Mouse (Mus musculus): Measurements from ENCODE around the gene Dach1. TPM values are rescaled to one million over a fixed set of nuclear protein-coding genes. Genes with fewer than 3 reads are reported as not detected.

The Dach1 gene
- polyA plus RNA-seq, 1 experiment from 2014 or later: 9.4 TPM

DNA sequence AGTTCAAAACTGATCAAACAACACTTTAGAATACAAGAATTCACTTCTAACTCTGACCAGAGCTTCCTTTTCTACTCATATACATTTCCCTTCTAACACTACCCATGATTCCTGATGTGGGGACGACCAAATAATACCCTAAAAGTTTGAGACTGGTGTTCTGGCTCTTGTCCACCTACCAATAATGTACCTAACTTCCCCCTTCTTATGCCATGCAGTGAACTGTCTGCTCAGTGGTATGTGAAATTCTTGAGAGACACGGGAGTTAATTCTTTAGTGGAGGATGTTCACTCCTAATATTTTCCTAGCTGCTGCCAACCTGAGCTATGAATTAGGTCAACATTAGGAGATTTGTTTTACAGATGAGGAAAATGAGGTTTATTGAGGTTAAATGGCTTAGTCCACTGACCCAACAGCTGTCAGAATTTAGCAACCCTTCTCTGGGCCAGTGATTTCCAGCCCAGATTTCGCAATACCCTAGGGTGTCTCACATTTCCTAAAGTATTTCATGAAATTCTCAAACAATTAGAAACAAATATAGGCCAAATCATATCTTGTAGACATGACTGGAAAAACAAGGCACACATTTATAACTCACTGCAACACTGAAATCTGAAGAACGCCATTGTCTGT, 102.2 kb downstream of the Dach1 start:
- H3K4me1 ChIP-seq: peaks cover 46% of the 10 kb centered on the region
- H3K4me3 ChIP-seq: no peak overlapping the region
- no peaks in the 10 kb centered on the region for H3K27me3 ChIP-seq (replicated peaks; ENCODE audit: low read depth, poor library complexity, severe bottlenecking)
- no peaks in the 10 kb centered on the region for H3K36me3 ChIP-seq (replicated peaks)
- DNase-seq (ENCODE audit: low spot score): no peak
- H3K9me3 ChIP-seq: no peaks in the 10 kb centered on the region
- 59% methylated on average over 4 of the region's 4 CpGs for WGBS
- H3K27ac ChIP-seq (replicated peaks): no peak overlapping the region

DNA sequence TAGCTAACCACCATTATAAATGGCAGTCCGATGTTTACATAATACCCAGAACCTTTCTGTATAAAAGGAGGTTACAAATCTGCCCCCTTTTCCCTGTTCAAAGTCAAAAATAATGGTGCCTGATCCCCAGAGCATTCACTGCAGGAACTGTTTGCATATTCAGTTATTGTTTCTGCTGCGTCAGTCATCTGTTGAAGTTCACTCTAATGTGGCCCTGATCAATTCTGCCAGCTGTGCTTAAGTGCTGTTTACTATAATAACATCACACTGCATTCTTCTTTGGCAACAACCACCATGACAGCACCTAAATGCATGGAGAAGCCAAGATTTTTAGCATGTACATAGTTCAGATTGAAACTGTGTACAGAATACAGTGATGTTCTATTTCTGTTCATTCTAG, 105.4 kb downstream of the Dach1 start:
- 52% methylated on average over 2 of the region's 2 CpGs for WGBS
- H3K27ac ChIP-seq (replicated peaks): no peak overlapping the region
- H3K4me1 ChIP-seq: peaks cover 28% of the 10 kb centered on the region
- H3K9me3 ChIP-seq: no peaks in the 10 kb centered on the region
- no peaks in the 10 kb centered on the region for H3K36me3 ChIP-seq (replicated peaks)
- H3K27me3 ChIP-seq (replicated peaks; ENCODE audit: low read depth, poor library complexity, severe bottlenecking): no peaks in the 10 kb centered on the region
- DNase-seq (ENCODE audit: low spot score): no peak
- H3K4me3 ChIP-seq: no peak overlapping the region

DNA sequence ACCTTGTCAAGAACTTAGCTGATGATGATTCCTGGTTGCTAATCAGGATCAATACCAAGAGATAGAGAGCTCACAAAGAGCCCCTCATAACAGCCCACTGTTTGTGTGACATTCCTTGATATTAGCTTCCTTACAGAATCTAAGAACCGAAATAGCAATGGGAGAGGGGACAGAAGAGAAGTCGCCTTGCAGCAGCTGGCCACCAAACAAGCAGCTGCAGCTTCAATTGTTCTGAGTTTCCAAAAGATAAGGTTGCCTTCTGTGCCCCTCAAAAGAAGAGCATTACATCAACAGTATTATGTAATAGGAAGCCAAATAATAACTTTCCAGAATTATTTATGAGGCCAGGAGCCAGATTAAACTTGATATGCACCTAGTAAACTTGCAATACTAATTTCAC, 120.2 kb downstream of the Dach1 start:
- 39% methylated on average over 2 of the region's 2 CpGs for WGBS

DNA sequence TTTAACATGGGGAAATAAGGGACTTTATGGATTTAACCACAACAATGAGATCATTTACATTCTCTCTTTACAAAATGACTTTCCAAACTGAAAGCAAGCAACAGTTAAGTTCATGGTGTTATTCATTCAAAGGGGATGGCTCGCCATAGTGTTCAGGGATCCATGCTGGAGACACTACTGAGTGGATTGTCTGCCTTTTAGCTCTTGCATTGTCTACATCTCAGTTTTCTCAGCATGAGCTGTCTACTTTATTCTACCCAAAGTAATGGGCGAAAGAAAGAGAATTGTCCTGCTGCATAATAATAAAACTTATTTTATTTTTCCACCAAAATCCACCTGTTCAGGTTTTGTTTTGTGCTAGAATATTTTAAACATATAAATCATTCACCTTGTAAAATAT, 121.2 kb downstream of the Dach1 start:
- H3K4me1 ChIP-seq: peaks cover 11% of the 10 kb centered on the region
- no peak for DNase-seq (ENCODE audit: low spot score)
- no peaks in the 10 kb centered on the region for H3K27me3 ChIP-seq (replicated peaks; ENCODE audit: low read depth, poor library complexity, severe bottlenecking)

More for the DNA sequence above, 120.2 kb downstream of the Dach1 start:
- 0 out of 2 replicates have a peak, but pooled peaks cover 3% of the 10 kb centered on the region for H3K36me3 ChIP-seq (replicated peaks)
- DNase-seq (ENCODE audit: low spot score): no peak
- H3K27me3 ChIP-seq (replicated peaks; ENCODE audit: low read depth, poor library complexity, severe bottlenecking): no peaks in the 10 kb centered on the region
- H3K9me3 ChIP-seq: no peaks in the 10 kb centered on the region
- no peak overlapping the region for H3K4me3 ChIP-seq
- H3K27ac ChIP-seq (replicated peaks): no peak overlapping the region
- H3K4me1 ChIP-seq: peaks cover 11% of the 10 kb centered on the region

DNA sequence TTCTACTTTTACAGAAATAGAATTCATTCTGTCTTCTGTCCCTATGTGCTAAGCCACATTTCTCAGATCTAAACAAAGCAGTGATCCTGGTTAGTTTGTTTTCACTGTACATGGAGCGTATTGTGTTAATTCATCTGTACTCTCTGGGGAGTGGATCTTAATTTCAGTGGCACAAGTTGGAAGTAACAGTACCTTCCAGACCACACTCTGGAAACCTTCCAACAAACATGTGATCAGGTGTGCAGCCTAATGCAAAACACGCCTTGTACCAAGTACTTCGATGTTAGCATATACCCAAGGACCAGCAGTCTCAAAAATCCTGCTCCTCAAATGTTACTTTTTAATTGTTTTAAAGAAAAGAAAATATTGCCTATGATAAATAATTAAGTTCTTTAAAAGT, 121.9 kb downstream of the Dach1 start:
- no peak for DNase-seq (ENCODE audit: low spot score)
- Histone ChIP-seq H3K27ac (replicated peaks) (no peak overlapping the region), H3K4me1 (peaks cover 11% of the 10 kb centered on the region), H3K9me3 (no peaks in the 10 kb centered on the region), H3K36me3 (replicated peaks) (no peaks in the 10 kb centered on the region), H3K4me3 (no peak overlapping the region), H3K27me3 (replicated peaks; ENCODE audit: low read depth, poor library complexity, severe bottlenecking) (no peaks in the 10 kb centered on the region)
- WGBS: 65% methylated on average over 3 of the region's 3 CpGs

More for the DNA sequence above, 121.2 kb downstream of the Dach1 start:
- Histone ChIP-seq H3K9me3 (no peaks in the 10 kb centered on the region), H3K27ac (replicated peaks) (no peak overlapping the region), H3K4me3 (no peak overlapping the region), H3K36me3 (replicated peaks) (no peaks in the 10 kb centered on the region)
- WGBS: 68% methylated on average over 2 of the region's 2 CpGs

DNA sequence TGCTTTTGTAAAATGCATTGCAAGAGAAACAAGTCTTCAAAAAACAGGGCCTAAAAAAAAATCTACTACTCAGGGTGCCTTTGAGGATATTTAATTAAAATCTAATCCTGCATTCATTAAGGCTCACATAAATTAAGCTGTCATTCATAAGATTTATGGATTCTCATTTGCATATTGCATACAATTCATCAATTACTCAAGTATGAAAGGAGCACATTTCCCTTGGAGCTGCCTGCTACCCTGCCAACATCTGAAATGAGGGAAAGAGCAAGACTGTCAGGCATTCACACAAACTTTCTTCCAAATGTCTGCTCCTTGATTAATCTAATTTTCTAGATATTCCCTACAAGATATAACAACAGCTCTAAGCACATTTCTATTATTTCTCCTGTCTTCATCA, 122.6 kb downstream of the Dach1 start:
- no peaks in the 10 kb centered on the region for H3K9me3 ChIP-seq
- DNase-seq (ENCODE audit: low spot score): no peak
- no peaks in the 10 kb centered on the region for H3K27me3 ChIP-seq (replicated peaks; ENCODE audit: low read depth, poor library complexity, severe bottlenecking)
- no peak overlapping the region for H3K4me3 ChIP-seq
- no peaks in the 10 kb centered on the region for H3K36me3 ChIP-seq (replicated peaks)
- H3K4me1 ChIP-seq: peaks cover 11% of the 10 kb centered on the region
- H3K27ac ChIP-seq (replicated peaks): no peak overlapping the region

DNA sequence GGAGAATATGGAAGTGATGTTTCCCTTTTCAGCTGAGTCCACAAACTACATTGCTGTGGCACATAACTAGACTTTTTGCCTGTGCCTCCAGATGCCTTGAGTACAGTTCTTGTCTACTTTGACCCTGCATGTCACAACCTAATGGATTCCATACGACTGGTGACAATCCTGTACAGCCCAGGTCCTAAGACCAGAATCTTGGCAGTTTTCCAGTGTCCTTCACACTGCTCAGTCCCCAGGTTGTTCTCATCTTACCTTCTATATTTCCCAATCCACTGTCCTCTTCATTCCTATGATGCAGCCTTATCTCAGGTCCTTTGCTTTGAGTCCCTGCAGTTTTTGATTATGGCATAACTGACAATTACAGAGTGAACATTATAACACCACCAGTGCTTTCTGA, 131.0 kb downstream of the Dach1 start:
- no peaks in the 10 kb centered on the region for H3K36me3 ChIP-seq (replicated peaks)
- peaks cover 18% of the 10 kb centered on the region for H3K4me1 ChIP-seq
- 21% methylated on average over 1 of the region's 1 CpGs for WGBS
- peak; percentile 32 for DNase-seq (ENCODE audit: low spot score)
- H3K9me3 ChIP-seq: no peaks in the 10 kb centered on the region
- H3K4me3 ChIP-seq: no peak overlapping the region
- no peak overlapping the region for H3K27ac ChIP-seq (replicated peaks)
- H3K27me3 ChIP-seq (replicated peaks; ENCODE audit: low read depth, poor library complexity, severe bottlenecking): no peaks in the 10 kb centered on the region

DNA sequence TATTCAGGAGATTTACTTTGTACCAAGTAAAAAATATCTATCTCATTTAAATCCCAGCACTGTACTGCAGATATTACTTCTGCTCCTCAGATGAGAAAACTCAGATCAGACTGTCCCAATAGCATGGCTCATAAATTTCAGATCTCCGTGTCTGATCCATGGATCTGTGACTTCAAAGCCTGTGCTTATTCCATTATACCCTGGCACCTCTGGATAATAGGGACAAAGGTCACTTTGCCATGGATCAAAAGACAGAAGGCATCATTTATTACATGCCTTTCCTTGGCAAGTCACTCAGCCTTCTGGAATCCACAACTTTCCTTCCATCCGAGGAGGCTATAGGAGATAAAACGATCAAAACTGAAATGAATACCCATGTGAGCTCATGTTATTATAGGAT, 132.4 kb downstream of the Dach1 start:
- H3K4me1 ChIP-seq: peaks cover 18% of the 10 kb centered on the region
- H3K9me3 ChIP-seq: no peaks in the 10 kb centered on the region
- H3K27ac ChIP-seq (replicated peaks): no peak overlapping the region
- H3K4me3 ChIP-seq: no peak overlapping the region
- no peaks in the 10 kb centered on the region for H3K36me3 ChIP-seq (replicated peaks)
- no peaks in the 10 kb centered on the region for H3K27me3 ChIP-seq (replicated peaks; ENCODE audit: low read depth, poor library complexity, severe bottlenecking)
- no peak for DNase-seq (ENCODE audit: low spot score)
- WGBS: 55% methylated on average over 3 of the region's 3 CpGs

DNA sequence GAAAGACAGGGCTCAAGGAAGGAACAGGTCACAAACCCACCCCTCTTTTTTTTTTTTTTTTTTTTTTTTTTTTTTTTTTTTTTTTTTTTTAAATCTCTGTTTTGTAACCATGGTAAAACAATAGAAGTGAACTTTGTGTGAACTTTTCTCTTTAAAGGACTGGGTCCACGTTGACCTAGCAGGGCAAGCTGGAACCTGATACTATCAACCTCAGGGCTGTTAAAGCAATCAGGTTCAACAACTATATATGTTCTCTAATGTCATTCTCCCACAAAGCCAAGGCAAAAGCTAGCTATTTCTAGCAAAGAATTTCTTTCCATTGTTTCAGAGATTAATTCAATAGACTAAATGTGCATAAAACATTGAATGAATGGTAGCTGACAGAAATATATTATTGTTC, 134.3 kb downstream of the Dach1 start:
- Histone ChIP-seq H3K36me3 (replicated peaks) (no peaks in the 10 kb centered on the region), H3K27me3 (replicated peaks; ENCODE audit: low read depth, poor library complexity, severe bottlenecking) (no peaks in the 10 kb centered on the region), H3K4me1 (peaks cover 18% of the 10 kb centered on the region), H3K9me3 (no peaks in the 10 kb centered on the region), H3K27ac (replicated peaks) (no peak overlapping the region), H3K4me3 (no peak overlapping the region)
- DNase-seq (ENCODE audit: low spot score): peak; percentile 40
- 0% methylated on average over 1 of the region's 1 CpGs for WGBS

DNA sequence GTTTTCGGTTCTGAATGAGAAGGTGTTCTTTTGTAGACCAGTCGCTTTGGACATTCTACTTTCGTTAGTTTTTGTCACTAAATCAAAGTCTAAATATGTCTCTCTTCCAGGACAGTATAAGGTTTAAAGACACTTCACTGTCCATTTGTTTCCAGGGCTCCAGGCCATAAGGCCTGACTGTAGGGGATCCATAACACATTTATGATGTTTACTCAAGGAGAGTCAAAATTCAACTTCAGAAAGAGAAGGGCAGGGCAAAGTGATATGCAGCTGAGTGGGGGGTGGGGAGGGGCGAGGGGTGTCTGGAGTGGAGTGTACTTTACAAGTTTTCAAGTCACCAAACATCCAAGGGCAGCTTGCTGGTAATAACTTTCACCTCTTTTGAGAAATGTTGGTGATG, 146.0 kb downstream of the Dach1 start:
- H3K9me3 ChIP-seq: no peaks in the 10 kb centered on the region
- H3K27ac ChIP-seq (replicated peaks): no peak overlapping the region
- no peaks in the 10 kb centered on the region for H3K27me3 ChIP-seq (replicated peaks; ENCODE audit: low read depth, poor library complexity, severe bottlenecking)
- no peaks in the 10 kb centered on the region for H3K36me3 ChIP-seq (replicated peaks)
- WGBS: 83% methylated on average over 4 of the region's 4 CpGs
- no peak overlapping the region for H3K4me3 ChIP-seq
- no peak for DNase-seq (ENCODE audit: low spot score)
- H3K4me1 ChIP-seq: peaks cover 15% of the 10 kb centered on the region

DNA sequence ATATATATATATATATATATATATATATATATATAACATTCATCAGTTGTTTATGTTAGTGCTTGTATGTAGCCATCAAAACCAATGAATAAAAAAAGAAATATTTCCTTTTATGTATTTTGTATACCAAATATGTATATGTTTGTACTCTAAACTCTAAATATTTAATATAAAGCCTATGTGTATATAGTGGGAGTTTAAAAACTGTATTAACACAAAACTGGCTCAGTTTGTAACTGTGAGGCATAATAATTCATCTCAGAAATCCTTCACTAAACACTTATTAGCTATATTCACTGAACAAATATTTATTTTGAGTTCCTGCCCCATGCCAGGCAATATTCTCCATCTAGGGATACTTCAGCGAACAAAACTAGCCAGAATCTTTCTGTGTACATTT, 155.5 kb downstream of the Dach1 start:
- no peak overlapping the region for H3K4me3 ChIP-seq
- H3K27me3 ChIP-seq (replicated peaks; ENCODE audit: low read depth, poor library complexity, severe bottlenecking): no peaks in the 10 kb centered on the region
- DNase-seq (ENCODE audit: low spot score): no peak
- no peaks in the 10 kb centered on the region for H3K4me1 ChIP-seq
- no peaks in the 10 kb centered on the region for H3K9me3 ChIP-seq
- H3K27ac ChIP-seq (replicated peaks): no peak overlapping the region
- H3K36me3 ChIP-seq (replicated peaks): peaks cover 10% of the 10 kb centered on the region
- 94% methylated on average over 1 of the region's 1 CpGs for WGBS

DNA sequence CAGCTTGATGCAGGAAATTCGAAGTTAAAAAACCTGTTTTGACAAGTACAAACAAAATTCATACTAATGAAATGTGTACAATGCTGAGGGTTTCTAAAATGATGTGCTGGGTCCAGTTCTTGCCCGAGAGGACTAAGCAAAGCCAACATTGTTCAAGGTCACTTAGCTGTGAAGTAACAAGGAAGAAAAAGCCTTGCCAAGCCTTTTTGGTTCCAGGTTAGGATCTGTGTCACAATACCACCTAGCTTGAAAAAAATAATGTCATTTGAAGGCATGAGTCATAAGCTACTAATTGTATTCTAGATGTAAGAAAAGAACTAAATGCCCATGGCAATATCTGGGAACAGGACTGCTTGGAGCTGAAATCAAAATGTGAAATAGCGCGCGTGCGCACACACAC, 161.1 kb downstream of the Dach1 start:
- WGBS: 89% methylated on average over 6 of the region's 6 CpGs
- Histone ChIP-seq H3K9me3 (no peaks in the 10 kb centered on the region), H3K27me3 (replicated peaks; ENCODE audit: low read depth, poor library complexity, severe bottlenecking) (no peaks in the 10 kb centered on the region), H3K4me3 (no peak overlapping the region), H3K27ac (replicated peaks) (no peak overlapping the region), H3K4me1 (no peaks in the 10 kb centered on the region), H3K36me3 (replicated peaks) (no peaks in the 10 kb centered on the region)
- no peak for DNase-seq (ENCODE audit: low spot score)

DNA sequence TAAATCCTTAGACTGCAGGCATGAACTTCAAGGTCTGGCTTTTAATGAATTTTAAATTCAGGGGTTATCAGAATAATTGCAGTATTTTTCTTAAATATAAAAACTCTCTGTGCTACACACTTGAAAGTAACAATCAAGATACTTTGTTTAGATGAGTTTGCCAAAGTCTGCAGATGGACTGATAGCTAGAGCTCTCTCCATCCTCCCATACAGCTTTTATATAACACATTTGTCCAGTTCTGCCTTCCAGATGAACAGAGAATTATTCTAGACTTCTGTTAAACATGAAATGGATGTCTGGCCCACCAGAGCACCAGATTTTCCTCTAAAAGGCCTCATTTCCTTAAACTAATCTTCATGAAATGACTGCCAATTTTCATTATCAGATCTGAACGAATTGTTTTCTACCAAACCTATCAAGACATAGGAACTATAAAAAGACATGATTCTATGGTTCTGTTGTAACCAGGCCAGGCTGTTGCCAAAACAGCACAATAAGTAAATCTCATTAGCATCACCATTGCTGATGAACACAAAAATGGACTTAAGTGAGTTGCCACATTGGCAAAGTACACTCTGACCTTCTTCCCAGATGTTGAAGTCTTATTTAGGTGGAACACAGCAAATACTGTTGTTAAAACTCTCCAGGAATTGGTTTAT, 167.4 kb downstream of the Dach1 start:
- Histone ChIP-seq H3K27me3 (replicated peaks; ENCODE audit: low read depth, poor library complexity, severe bottlenecking) (no peaks in the 10 kb centered on the region), H3K4me1 (no peaks in the 10 kb centered on the region), H3K4me3 (no peak overlapping the region), H3K27ac (replicated peaks) (no peak overlapping the region), H3K36me3 (replicated peaks) (no peaks in the 10 kb centered on the region), H3K9me3 (no peaks in the 10 kb centered on the region)
- DNase-seq (ENCODE audit: low spot score): no peak
- WGBS: 77% methylated on average over 1 of the region's 1 CpGs

All from embryonic facial prominence, embryonic 10.5 days (tissue).